Mouse (Mus musculus) duodenum, adult 2 months (tissue): ENCODE results near the gene Ak4. TPM values are rescaled to one million over a fixed set of nuclear protein-coding genes. Genes with fewer than 3 reads are reported as not detected.

Experiments used
- polyA plus RNA-seq: library from polyadenylated mRNA; depleted of rRNA; stranded (reverse); fragments of >200 nt; gene quantifications from 2 replicates; pipeline ENCODE4 v1.2.3, GENCODE M21; 2012; ENCODE audit warnings: low replicate concordance; rRNA removed

Gene Ak4
- 0.39 and 3.5 TPM in 2 replicates for polyA plus RNA-seq

GRCm38 (mm10) chr4:101419151-101419910 is at the start of gene Ak4:
Gene Ak4 (plus strand): TSS chr4:101419277.

GRCm38 (mm10) chr4:101496534-101497237 is 77.6 kb downstream of the Ak4 start, which contains the start of gene Dnajc6:
Gene Dnajc6 (plus strand): TSS chr4:101496648.

Other genes with a start within 250 kb of the Ak4 start
- gene Jak1, start 154.0 kb upstream of the Ak4 start, polyA plus RNA-seq: 9.5 and 28.2 TPM in 2 replicates
- gene Dnajc6, start 77.4 kb downstream of the Ak4 start, polyA plus RNA-seq: 0.14 and 0.25 TPM in 2 replicates
- gene Leprot, start 228.4 kb downstream of the Ak4 start, polyA plus RNA-seq: 20.8 and 28.7 TPM in 2 replicates